Mouse (Mus musculus) cortical plate, adult 2 months (tissue): ENCODE data around the gene Nolc1.

Experiments used
- CTCF ChIP-seq: fragments of 200-500 bp; IDR thresholded peaks from 2 replicates; pipeline ENCODE4 v1.5.1; 2011; ENCODE audit warnings: mild to moderate bottlenecking, control low read depth, low read length; ENCODE audit not compliant: insufficient read depth; ENCODE audit errors: extremely low read depth
- POLR2A ChIP-seq: fragments of 200-500 bp; IDR thresholded peaks from 2 replicates; pipeline ENCODE4 v1.6.1; 2011; ENCODE audit warnings: mild to moderate bottlenecking, low read length, control low read depth; ENCODE audit not compliant: insufficient read depth; ENCODE audit errors: extremely low read depth

DNA sequence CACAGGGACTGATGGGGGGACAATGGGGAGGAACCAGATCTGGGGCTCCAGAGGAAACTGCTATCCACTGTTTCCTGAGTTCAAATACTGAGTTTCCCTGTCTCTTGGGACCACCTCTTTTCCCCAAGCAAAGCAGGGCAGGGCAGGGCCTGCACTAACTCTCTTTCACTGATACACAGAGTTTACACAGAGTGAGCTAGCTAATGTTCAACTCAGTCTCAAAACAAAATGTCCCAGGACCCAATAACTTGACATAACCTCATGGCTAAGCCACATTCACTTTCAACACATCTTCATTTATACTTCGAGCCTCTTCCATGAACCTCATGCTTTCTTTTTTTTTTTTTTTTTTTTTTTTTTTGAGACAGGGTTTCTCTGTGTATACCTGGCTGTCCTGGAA, 46.0 kb upstream of the Nolc1 start:
- TF ChIP-seq CTCF (no peak), POLR2A (no peak)
